Mouse (Mus musculus) megakaryocyte, embryonic 14.5 days (primary cell): ENCODE results near the gene Cs.

Source experiments
- FLI1 ChIP-seq: IDR thresholded peaks from 2 replicates; pipeline ENCODE4 v1.6.1; 2012; ENCODE audit warnings: low read length, inconsistent platforms, mixed read lengths
- GATA1 ChIP-seq: IDR thresholded peaks from 3 replicates; pipeline ENCODE4 v1.6.1; 2012; ENCODE audit warnings: mixed read lengths, low read length, inconsistent platforms, borderline replicate concordance

DNA sequence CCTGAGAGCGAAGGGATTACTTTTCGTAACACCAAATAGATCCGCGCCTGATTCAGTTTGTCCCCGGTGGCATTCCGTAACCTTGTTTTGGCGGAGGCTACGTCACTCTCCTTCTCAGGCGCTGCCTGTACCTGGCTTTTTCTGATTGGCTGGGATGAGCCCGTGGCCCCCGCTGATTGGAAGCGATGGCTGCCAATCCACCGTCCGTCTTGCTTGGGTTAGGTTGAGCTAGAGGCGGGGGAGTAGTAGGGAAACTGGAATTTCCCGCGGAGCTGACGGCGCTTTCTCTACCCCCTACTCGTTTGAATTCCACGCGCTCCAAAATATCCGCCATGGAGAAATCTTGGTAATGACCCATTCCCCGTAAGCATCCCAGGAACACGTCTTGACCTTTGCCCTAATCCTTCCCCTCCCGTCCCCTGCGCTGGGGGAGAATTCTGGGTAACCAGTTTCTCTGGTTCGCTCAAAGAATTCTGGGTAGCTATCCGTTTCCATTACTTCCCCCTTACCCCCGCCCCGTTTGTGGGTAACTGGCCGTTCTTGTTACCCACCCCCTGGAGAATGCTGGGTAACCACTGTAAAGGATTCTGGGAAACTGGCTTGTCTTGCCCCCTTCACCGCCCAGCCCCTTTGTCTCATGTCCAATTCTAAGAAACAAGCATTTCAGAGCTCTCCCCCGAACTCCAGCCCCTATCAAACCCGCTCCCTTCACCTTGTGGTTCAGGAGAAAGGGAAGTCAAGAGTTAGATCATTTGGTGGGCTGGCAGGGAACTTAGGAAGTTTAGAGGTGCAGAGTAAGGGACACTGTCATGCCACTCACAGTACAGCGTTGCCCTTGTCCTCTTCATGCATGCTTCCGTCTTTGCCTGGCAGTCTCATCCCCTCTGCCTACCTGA lies 34.2 kb upstream of the Cs start, which contains the start of gene Pan2:
- no peak for TF ChIP-seq GATA1
- TF ChIP-seq FLI1: no peak
